Mouse (Mus musculus) MEL (cell line): ENCODE results near the gene Apba1.

Experiments
- CHD1 ChIP-seq: IDR thresholded peaks from 2 replicates; pipeline ENCODE4 v1.6.1; 2012; ENCODE audit warnings: low read depth, mild to moderate bottlenecking, inconsistent platforms, low read length, improper control_type of control experiment
- CHD2 ChIP-seq: IDR thresholded peaks from 2 replicates; pipeline ENCODE4 v1.6.1; 2011; ENCODE audit warnings: low read length, improper control_type of control experiment
- CTCF ChIP-seq, 3 experiments: IDR thresholded peaks in 2 of 3; conservative IDR thresholded peaks in 1 of 3; 2 replicates each; pipeline ENCODE4 v1.5.1; 2011 to 2012; ENCODE audit warnings: low read length in 3 of 3, low read depth in 2 of 3, mild to moderate bottlenecking in 2 of 3, improper control_type of control experiment in 1 of 3, inconsistent platforms in 1 of 3, mixed read lengths in 1 of 3, moderate library complexity in 1 of 3; ENCODE audit not compliant: control insufficient read depth in 1 of 3, insufficient read depth in 1 of 3, poor library complexity in 1 of 3, severe bottlenecking in 1 of 3
- E2F4 ChIP-seq: IDR thresholded peaks from 2 replicates; pipeline ENCODE4 v1.6.1; 2011; ENCODE audit warnings: low read depth, low read length, improper control_type of control experiment, borderline replicate concordance
- ELF1 ChIP-seq: IDR thresholded peaks from 2 replicates; pipeline ENCODE4 v1.6.1; 2014; ENCODE audit warnings: low read depth, mild to moderate bottlenecking, inconsistent platforms, low read length, improper control_type of control experiment, moderate library complexity
- EP300 ChIP-seq, 2 experiments: IDR thresholded peaks; 2 replicates each; pipeline ENCODE4 v1.6.1; 2011; ENCODE audit warnings: improper control_type of control experiment in 2 of 2, low read length in 2 of 2, low read depth in 1 of 2, mild to moderate bottlenecking in 1 of 2
- GABPA ChIP-seq: IDR thresholded peaks from 2 replicates; pipeline ENCODE4 v1.6.1; 2012; ENCODE audit warnings: low read depth, mild to moderate bottlenecking, inconsistent platforms, low read length, improper control_type of control experiment, moderate library complexity
- HCFC1 ChIP-seq: IDR thresholded peaks from 2 replicates; pipeline ENCODE4 v1.6.1; 2012; ENCODE audit warnings: low read depth, mild to moderate bottlenecking, inconsistent platforms, low read length, improper control_type of control experiment, moderate library complexity
- JUND ChIP-seq: IDR thresholded peaks from 2 replicates; pipeline ENCODE4 v1.6.1; 2011; ENCODE audit warnings: low read depth, mild to moderate bottlenecking, improper control_type of control experiment, low read length
- KAT2A ChIP-seq: conservative IDR thresholded peaks from 2 replicates; pipeline ENCODE4 v1.6.1; 2012; ENCODE audit warnings: low read depth, low read length, improper control_type of control experiment, inconsistent platforms
- POLR2A ChIP-seq, 2 experiments: IDR thresholded peaks; 2 replicates each; pipeline ENCODE4 v1.6.1; 2011 to 2012; ENCODE audit warnings: low read length in 2 of 2, mild to moderate bottlenecking in 2 of 2, control low read depth in 1 of 2, improper control_type of control experiment in 1 of 2, low read depth in 1 of 2, moderate library complexity in 1 of 2; ENCODE audit not compliant: control insufficient read depth in 1 of 2, insufficient read depth in 1 of 2, poor library complexity in 1 of 2
- POLR2AphosphoS5 ChIP-seq: IDR thresholded peaks from 2 replicates; pipeline ENCODE4 v1.6.1; 2012; ENCODE audit warnings: low read depth, borderline replicate concordance, mild to moderate bottlenecking, inconsistent platforms, low read length, moderate library complexity, mixed read lengths
- USF1 ChIP-seq: IDR thresholded peaks from 2 replicates; pipeline ENCODE4 v1.6.1; 2014; ENCODE audit warnings: low read depth, mild to moderate bottlenecking, inconsistent platforms, low read length, improper control_type of control experiment, moderate library complexity

DNA sequence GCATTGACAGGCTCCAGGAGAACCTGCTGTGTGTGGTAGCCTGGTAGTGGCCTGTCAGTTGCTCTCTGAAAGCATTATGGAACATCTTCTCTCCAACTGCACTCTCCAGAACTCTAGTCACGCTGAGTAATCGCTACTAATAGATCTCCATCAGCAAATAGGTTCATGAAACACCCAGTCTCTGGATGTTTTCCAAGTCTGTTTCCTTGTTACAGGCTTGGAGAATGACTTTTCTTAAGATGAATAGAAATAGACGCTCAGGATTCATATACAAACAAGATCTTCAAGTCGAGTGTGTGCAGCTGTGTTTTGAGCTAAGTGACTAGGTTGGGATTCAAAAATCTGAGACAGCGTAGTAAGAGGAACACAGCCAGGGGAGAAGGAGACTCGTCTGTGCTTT, 165.4 kb downstream of the Apba1 start:
- no peak for TF ChIP-seq POLR2A (IDR thresholded peaks at IDR 0.05; ENCODE audit: control insufficient read depth in 1 of 2, insufficient read depth in 1 of 2, low read depth in 1 of 2, low read length in 2 of 2, poor library complexity in 1 of 2)
- TF ChIP-seq CTCF (IDR thresholded peaks at IDR 0.05 in 2 of 3, conservative IDR thresholded peaks at IDR 0.05 in 1 of 3; ENCODE audit: control insufficient read depth in 1 of 3, insufficient read depth in 1 of 3, low read depth in 2 of 3, low read length in 3 of 3, poor library complexity in 1 of 3, severe bottlenecking in 1 of 3) = no peak
- no peak for TF ChIP-seq GABPA
- no peak for TF ChIP-seq POLR2AphosphoS5
- TF ChIP-seq EP300 (IDR thresholded peaks at IDR 0.05; ENCODE audit: low read depth in 1 of 2, low read length in 2 of 2) = no peak
- TF ChIP-seq ELF1 = no peak
- TF ChIP-seq USF1 = no peak
- no peak for TF ChIP-seq KAT2A
- TF ChIP-seq CHD2 = no peak
- TF ChIP-seq CHD1 = no peak
- no peak for TF ChIP-seq JUND
- no peak for TF ChIP-seq E2F4
- no peak for TF ChIP-seq HCFC1
